Mouse (Mus musculus): ENCODE results near the gene Sox5. TPM values are rescaled to one million over a fixed set of nuclear protein-coding genes. Genes with fewer than 3 reads are reported as not detected.

The Sox5 gene
- polyA plus RNA-seq, 2 experiments from 2014 or later, result 0.07 to 0.08 TPM

DNA sequence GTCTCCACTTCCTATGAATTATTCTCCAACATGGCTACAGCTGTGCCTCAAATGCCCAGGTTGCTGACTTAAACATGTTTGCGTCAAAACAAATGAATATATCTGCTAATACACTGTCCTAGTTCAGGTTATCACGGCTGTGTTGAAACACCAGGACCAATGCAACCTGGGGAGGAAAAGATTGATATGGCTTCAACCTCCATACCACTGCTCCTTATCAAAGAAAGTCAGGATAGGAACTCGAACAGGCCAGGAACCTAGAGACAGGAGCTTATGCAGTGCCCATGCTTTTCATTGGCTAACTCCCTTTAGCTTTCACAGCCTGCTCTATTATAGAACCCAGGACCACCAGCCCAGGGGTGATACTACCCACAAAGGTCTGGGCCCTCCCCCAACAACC is 606.2 kb downstream of the Sox5 start:
- ATAC-seq, result no peak

DNA sequence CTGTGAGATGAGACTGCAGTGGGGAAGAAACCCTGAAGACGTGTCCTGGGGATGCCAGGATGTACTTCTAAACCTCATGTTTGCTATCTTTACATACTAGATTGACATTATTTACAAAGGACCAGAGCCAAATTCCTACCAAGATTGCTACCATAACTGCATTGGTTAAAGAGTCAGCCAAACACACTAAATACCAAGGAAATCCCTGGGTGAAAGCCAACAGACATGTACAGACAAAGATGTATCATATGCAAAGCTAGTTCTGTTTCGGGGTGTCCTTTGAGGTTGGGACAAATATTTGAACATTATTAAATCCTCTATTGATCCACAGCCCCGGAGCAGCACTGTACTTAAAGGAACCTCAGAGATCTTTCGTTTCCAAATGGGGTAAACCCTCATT is 611.2 kb downstream of the Sox5 start:
- no peak for ATAC-seq

DNA sequence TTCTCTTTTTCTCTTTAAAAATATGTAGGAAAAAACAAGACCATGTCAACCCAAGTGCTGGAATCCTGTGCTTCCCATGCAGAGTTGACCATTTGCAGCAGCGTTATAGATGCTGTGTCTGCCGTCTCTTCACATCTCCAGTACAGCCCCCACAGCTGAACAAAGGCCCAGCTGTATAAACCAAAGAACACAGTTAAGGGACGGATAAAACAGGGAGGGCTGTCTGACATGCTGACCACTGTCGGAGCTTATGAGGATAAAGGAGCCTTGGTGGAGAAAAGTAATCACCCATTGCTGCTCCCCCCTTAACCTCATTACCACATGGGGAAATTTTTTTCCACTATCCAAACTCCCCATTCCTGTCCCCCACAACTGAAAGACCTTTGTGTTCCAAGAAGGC is 612.0 kb downstream of the Sox5 start:
- ATAC-seq, result no peak

DNA sequence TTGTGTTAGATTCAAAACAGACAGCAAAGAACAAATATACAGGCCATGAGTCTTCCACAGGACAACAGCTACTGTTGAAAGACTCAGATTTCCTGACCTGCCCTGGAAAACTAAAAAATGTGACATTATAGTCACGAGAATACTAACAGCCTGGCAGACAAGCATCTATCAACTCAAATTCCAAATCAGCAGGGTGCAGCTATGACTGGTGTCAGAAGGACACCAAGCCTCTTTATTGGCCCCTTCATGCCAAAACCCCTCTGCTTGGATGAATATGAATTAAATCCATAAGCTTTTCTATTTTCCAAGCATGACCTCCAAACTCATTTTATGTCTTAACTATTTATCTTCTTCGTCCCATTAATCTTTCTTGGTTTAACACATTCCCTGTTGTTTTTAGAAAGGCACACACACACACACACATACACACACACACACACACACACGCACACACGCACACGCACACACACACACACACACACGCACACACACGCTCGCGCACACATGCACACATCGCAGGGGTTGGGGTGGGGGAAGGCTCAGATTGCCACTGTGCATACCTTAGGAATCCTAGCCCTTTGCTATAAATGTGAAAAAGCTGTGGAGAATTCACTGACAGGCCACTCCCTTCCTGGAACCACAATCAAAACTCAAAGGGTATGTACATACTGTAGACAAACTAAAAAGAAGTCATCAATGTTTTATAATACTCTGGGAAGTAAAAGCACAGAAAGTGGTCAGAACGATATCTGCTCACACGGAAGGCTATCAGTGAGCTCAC is 612.9 kb downstream of the Sox5 start:
- no peak for ATAC-seq

DNA sequence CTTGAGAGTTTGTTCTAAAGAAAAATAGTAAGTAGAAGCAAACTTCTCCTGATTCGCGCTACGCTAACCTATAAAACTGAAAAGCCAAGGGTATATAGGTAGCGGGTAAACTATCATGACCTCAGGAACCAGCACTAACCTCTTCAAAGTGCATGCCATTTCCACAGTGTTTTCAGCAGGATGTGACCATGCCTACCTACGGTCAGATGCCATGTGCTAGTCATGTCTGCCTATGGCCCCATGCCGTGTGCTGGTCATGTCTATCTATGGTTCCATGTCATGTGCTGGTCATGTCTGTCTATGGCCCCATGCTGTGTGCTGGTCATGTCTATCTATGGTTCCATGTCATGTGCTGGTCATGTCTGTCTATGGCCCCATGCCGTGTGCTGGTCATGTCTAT is 614.7 kb downstream of the Sox5 start:
- ATAC-seq, result no peak

DNA sequence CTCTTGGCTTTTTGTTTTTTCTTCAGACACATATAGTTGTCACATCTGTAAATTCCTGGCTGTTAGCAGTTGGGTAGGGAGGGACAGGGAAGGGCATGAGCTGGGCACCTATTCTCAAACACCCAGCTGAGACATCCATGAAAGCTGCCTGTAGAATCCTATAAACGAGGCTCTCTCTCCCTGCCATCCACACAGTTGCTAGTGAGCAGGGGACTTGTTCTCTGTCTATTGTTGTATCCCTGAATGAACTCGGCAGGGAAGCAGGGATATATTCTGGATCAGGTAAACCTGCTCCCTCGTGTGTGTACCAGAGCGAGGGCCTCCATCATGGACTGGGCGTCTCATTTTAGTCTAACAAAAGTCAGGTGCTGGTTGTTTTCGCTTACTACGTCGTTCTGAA is 615.1 kb downstream of the Sox5 start:
- no peak for ATAC-seq

DNA sequence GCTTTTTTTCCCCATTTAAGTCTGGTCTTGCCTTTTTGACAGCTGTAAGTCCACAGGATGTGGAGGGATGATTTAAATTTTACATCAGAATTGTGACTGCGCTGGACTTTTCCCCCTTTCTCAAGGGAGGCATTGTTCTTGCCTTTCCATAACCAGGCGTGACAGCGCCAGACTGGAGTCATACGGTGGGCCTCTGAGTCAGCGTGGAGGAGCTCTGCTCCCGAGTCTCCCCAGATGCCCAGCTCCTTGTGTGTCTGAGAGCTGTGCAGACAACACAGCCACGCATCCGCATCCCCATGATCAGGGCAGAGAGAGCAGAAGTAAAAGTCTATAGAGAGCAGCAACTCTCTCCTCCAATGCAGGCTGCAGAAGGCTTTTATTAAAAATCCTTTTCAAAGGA is 615.7 kb downstream of the Sox5 start:
- no peak for ATAC-seq

DNA sequence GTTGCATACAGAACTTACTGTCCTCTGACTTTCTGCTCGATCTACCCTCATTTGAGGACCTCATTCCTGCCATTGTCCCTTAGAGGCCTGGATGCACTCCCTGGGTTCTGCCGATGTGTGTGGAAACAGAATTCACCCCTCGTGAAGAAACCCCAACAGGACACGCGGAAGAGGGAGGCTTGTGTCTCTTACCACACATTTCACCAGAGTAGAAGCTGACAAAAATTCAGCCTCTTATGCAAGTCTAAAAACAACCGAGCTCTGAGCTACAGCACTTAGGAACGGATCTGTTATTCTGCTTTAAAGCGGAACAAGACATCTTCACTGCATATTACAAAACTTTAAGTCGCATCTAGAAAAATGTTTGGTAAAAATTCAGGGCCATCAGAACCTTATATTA is 618.3 kb downstream of the Sox5 start:
- no peak for ATAC-seq

DNA sequence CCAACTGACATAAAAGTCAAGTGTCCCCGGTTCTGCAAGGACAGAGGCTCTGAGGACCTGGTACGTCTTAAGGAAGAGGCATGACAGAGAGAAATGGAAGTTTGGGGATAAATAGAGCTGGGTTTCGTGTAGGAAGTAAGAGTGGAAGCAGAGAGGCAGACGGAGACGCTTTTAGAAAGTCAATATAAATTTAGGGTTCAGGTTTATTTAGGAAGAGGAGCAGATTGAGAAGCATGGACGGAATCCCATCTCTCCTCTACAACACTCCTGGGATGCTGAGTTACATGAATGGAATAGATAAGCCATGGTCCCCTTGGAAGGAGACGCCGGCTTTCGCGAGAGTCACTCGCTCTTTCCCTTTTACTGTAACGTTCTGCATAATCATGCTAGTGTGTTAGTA is 623.1 kb downstream of the Sox5 start:
- no peak for ATAC-seq

DNA sequence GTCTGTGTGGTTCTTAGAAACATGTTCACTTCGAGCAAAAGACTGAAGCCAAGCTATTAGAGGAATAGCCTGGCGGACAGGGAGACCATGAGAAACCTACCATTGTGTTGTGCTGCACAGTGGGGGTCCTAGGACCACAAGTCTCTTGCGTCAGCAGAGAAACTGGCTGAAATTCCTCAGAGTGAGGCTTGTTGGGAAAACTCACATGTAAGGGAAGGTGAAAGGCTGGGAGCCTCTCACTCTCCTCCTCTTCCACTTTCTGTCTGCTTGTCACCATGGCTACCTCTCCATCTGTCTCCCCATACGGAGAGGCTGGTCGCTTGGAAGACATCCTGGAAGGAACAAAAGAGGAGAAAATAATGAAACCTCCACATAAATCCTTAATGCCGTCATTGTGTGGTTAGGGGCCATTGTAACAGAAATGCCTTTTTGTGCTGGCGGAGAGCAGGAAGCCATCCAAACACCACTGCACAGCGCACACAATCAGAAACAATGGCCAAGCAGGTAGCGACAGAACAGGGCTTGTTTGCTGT is 626.8 kb downstream of the Sox5 start:
- ATAC-seq, result no peak

DNA sequence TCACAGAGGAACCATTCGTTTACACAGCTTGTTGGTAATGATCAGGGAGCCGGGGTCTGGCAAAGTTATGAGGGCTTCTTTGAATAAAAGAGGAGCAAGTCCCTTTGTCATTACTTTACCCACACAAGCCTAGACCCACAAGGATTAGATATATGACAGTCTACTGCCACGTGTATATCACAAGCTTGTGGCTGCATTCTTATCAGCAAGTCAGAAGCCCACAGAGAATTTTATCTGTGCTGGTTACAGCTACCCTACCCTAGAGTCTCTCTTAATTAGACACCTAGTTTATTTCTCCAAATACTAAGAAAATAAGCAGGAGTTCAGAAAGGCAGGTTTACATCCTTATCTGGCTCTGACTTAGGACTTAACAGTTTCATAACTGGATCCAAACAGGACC is 629.8 kb downstream of the Sox5 start:
- ATAC-seq, result no peak

DNA sequence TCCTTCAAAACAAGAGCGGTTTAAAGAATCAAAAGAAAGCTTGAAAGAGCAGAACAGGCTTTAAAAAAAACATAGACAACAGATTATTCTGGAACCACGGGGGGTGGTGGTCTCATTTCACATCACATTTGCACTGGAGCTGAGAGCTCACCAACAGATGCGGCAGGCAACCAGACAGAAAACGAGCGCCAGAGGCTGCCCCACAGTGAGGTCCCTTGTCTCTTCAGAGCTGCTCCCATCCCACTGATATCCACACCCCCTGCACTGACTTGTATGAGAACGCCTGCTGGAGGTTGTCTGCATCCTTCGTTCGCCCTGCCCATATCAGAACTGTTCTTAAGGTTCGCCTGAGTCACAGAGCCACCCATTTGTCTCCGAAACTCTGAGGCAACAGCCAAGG is 630.7 kb downstream of the Sox5 start:
- no peak for ATAC-seq

DNA sequence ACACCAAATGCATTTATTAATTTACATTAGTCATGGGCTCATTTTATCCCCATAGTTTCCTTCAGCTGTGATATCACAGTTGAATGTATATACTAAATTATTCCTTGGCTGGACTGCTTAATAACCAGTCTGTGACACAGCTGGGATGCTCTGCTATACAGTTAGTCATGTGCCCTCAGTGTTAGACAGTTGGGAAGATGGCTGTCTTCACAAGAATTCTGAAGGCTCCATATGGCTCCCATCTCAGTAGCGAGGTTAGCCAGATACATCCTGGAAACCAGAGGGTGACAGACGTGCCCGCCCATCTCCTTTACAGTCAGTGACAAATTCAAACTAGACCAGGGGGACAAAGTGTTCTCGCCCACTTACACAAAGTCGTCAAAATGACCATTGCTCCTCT is 644.4 kb downstream of the Sox5 start:
- ATAC-seq, result no peak

DNA sequence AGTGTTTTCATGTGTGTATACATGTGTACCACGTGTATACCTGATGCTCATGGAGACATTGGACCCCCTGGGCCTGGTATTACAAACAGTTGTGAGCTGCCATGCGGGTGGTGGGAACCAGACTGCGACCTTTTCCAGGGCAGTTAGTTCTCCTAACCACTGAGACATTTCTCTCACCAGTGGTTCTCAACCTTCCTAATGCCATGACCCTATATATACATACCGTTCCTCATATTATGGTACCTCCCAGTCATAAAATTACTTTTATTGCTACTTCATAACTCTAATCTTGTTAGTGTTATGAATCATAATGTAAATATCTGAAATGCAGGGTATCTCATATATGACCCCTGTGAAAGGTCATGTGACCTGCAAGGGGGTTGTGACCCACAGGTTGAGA is 644.9 kb downstream of the Sox5 start:
- ATAC-seq, result no peak

DNA sequence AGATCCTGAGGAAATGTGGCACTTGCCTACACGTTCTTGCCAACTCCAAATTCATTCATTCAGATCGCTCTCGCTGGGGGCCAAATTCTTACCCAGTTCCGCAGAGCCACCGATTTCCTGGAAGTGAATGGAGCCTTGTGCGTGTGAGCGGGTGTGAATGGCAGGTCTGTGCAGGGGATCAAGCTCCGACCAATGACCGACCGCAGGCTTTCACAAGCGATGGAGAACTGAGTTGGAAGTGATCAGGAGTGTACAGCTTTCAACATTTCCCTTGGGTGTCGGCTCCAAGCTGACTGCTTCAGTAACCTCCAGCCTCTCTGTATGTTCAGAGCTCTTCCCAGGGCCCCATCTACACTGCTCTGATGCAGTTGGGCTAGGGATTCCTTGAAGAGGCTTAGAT is 651.9 kb downstream of the Sox5 start:
- ATAC-seq, result no peak

DNA sequence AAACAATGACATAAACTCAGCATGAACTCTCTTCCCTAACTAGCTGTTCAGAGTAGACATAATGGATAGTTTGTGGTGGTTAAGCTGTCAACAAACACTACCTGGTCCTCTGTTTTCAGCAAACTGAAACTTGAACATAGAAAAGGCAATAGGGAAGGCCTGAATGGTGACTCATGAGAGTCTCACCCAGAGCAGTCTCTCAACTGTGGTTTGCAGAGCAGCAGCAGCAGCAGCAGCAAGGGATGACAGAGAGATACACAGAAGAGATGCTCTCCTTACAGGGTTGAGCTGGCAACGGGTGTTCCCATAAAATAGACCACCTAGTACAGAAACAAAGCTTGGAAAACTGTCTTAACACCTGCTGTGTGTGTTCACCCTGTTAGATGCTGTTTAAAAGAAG is 661.8 kb downstream of the Sox5 start:
- no peak for ATAC-seq

DNA sequence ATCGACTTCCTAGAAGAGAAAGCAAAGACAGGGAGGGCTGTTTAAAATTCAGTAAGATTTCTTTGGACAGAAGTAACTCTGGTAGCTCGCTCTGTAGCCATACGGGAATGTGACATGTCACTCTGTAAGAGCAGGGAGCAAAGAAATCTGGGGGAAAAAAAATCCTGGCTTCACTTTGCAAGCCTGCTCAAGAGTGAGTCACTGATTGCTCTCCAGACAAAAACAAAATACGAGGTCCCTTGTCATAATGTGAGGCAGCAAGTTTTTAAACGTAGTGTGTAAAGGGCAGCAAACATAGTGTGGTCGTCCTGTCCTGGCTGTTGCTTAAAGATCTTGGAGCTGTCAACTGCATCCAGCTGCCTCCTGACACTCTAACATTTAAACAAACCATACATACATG is 665.1 kb downstream of the Sox5 start:
- ATAC-seq, result no peak

DNA sequence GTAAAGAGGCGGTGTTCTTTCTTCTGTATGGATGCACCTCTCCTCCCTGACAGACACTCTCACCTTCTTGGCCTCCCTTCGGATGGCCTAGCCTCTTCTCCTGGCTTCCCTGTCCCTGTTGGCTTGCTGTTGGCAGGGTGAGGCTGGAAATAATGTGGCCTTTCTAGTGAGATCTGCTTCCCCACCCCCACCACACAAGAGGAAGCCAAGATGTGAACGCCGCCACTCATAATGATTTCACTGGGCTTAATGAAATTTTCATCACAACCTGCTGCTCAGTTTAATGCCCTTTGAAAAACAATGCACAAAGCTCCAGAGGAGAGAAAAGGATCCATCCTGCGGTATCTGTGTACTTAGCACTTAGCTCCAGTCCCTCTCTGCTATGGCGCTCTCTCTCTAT is 670.2 kb downstream of the Sox5 start:
- no peak for ATAC-seq

DNA sequence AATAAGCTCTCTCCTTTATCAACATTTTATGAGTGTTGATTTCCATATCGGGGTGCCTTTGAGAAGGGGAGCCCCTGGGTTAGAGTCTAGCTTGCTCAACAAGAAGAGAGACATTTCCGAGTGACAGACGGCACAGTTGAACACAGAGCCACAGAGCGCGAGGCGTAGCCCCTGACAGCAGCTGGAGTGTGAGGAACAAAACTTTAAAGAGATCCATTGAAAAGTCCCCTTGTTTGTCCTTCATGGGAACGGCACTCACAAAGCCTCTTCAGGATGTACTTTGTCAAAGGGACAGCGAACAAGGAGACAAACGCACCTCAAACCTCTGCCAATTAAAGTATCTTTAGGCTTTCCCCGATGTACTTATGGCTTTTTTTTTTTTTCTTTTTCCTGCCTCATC is 674.9 kb downstream of the Sox5 start:
- no peak for ATAC-seq

DNA sequence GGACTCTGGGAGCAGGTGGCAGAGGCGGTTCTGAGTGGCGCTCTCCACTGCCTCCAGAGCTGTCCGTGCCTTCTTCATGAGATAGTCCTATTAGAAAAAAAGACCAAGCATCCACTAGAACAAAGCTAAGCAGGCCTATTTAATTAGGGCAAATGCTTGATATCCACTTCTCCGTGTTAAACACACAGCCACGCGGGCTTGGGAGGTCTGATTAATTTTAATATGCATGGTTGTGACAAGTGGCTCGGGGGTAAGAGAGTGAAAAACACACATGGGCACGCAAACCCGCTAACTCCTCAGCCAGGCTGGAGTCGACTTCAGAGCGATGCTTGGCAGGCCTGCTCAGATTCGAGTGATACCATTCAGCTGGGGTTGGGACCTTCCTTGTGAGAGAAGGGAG is 676.1 kb downstream of the Sox5 start:
- ATAC-seq, result no peak

DNA sequence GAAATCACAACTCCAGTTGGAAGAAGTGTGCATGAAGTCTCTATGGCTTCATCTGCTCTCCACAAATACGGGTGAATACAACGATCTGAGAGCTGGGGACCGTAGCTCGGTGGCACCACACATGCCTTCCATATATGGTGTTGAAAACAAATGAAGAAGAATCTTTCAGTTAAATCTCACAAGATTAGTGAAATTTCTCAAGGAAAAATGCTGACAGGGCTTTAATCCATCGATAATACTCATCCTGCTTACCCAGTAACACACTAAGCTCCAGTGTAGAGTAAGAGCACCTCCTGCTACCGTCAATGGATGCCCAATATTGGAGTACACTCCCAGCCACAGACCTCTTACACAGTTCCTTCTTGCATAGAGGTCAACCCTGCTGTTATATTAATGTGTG is 678.2 kb downstream of the Sox5 start:
- ATAC-seq, result no peak

DNA sequence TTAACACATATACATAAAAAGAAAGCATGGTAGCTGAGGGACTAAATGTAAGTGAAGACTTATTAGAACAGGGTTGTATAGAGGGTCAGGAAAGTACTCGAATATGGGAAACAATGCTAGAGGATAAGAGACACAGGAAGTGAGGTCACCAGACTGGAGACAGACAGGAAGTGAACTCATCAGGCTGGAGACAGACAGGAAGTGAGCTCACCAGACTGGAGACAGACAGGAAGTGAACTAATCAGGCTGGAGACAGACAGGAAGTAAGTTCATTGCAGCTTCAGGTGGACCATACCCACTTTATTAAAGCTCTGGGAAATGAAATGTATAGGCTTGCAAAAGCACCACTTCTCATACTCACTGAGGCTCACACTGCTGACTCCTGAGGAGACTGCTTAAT is 680.9 kb downstream of the Sox5 start:
- ATAC-seq, result peak; percentile 74

DNA sequence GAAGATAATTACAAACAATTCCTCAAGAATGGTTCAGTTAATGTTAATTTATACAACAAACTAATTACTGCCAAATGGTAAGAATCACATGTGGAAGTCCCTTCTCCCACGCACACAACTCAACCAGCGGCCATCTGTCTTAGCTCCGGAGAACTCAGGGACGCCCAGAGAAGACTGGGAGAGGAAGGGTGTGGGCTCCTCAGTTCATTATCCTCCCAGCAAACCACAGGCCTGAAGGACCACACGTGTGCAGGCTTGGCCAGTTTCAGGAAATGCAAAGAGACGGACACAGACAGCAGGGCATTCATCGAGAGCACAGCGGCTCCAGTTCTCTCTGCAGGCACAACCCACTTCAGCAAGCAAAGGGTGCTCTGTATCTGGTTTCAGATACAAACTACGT is 683.7 kb downstream of the Sox5 start:
- no peak for ATAC-seq

DNA sequence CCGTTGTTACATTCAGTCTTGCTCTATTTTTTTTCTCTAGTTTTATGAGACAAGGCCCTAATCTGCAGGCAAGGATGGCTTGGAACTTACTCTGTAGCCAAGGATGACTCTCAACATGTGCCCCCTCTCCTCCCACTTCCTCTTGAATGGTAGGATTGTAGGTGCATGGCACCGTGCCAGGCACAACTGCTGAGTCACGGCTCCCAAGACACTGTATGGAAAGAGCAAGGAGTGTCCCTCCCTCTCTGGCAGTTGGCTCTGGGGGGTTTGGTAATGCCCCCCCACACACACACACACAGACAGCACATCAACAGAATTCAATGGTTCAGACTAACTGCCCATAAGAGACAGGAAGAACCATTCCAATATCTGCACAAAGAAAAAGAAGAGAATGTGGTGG is 693.5 kb downstream of the Sox5 start:
- ATAC-seq, result no peak

Data from CD4-positive, CD25-positive, alpha-beta regulatory T cell, adult 4 months (primary cell).